Comparison of ENCODE assay signal across 21 mouse cellular contexts in the genomic region with DNA sequence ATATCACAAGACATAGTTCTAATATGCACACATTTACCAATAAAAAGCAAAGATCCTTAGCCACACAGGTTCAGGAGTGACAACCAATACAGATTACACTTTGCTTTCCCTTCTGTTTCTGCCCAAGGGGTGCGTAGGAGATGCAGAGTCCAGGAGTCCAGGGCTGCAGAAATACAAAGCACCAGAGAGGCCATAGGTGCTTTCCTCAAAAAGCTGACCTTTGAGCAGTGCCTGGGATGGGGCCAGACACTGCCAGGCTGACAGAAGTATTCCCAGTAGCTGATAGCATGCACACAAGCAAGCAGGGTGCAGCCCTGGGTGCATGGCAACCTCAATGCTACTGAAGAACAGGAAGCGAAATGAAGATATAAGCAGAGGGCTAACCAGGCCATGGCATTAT. TPM values are rescaled to one million over a fixed set of nuclear protein-coding genes. Genes with fewer than 3 reads are reported as not detected.
DNase-seq lines count a peak whose midpoint lies in the region; ATAC-seq and TF ChIP-seq lines count a peak whose summit lies in the region.
"Had no signal": no experiment of that assay in that cellular context is flagged by ENCODE, and none has a peak within 500 bp of the region (broad histone marks: within the 10 kb centered on the region; RNA-seq: fewer than 3 reads in every experiment).

No protein-coding gene starts in this region.

- no peak for TF ChIP-seq CTCF in intestine, postnatal 0 days (IDR thresholded peaks at IDR 0.05; ENCODE audit: low read depth)

- WGBS in intestine, embryonic 15.5 days: 84% methylated on average over 2 of the region's 2 CpGs
- 63% methylated on average over 2 of the region's 2 CpGs for WGBS in intestine, postnatal 0 days
- 71% methylated on average over 2 of the region's 2 CpGs for WGBS in liver, embryonic 12.5 days (ENCODE audit: insufficient replicate concordance)
- 97% methylated on average over 2 of the region's 2 CpGs for WGBS in hindbrain, embryonic 14.5 days

- no peak overlapping the region for H3K4me3 ChIP-seq in intestine, embryonic 15.5 days (replicated peaks)
- H3K4me3 ChIP-seq in intestine, postnatal 0 days (ENCODE audit: low read depth, low read length): no peak overlapping the region
- H3K4me3 ChIP-seq in liver, embryonic 12.5 days: no peak overlapping the region
- H3K4me3 ChIP-seq in hindbrain, embryonic 14.5 days (replicated peaks; ENCODE audit: low read length): no peak overlapping the region
- H3K4me3 ChIP-seq: embryonic facial prominence, embryonic 10.5 days; limb, embryonic 13.5 days; midbrain, embryonic 13.5 days had no signal

- H3K36me3 ChIP-seq in intestine, embryonic 15.5 days: peaks cover 8% of the 10 kb centered on the region; the same call in 1 of the 2 replicates
- peaks cover 19% of the 10 kb centered on the region; the same call in 1 of the 2 replicates for H3K36me3 ChIP-seq in intestine, postnatal 0 days (ENCODE audit: control insufficient read depth, insufficient read depth)
- peaks cover 8% of the 10 kb centered on the region; the same call in 1 of the 2 replicates for H3K36me3 ChIP-seq in liver, embryonic 12.5 days
- peaks cover 76% of the 10 kb centered on the region for H3K36me3 ChIP-seq in hindbrain, embryonic 14.5 days (replicated peaks; ENCODE audit: control insufficient read depth, insufficient read depth)

- no peaks in the 10 kb centered on the region for H3K4me1 ChIP-seq in intestine, embryonic 15.5 days (replicated peaks)
- no peaks in the 10 kb centered on the region for H3K4me1 ChIP-seq in intestine, postnatal 0 days (replicated peaks; ENCODE audit: control insufficient read depth, insufficient read depth, low read length)
- no peaks in the 10 kb centered on the region for H3K4me1 ChIP-seq in liver, embryonic 12.5 days
- H3K4me1 ChIP-seq in hindbrain, embryonic 14.5 days (replicated peaks; ENCODE audit: control insufficient read depth, insufficient read depth, low read length): no peaks in the 10 kb centered on the region
- H3K4me1 ChIP-seq: embryonic facial prominence, embryonic 10.5 days; limb, embryonic 13.5 days; midbrain, embryonic 13.5 days had no signal

- H3K9ac ChIP-seq in intestine, embryonic 15.5 days: no peak overlapping the region
- H3K9ac ChIP-seq in intestine, postnatal 0 days (ENCODE audit: low read depth, low read length): no peak overlapping the region
- no peak overlapping the region for H3K9ac ChIP-seq in liver, embryonic 12.5 days
- H3K9ac ChIP-seq in hindbrain, embryonic 14.5 days: no peak overlapping the region
- H3K9ac ChIP-seq: limb, embryonic 13.5 days; midbrain, embryonic 13.5 days had no signal

- H3K9me3 ChIP-seq in intestine, embryonic 15.5 days: no peaks in the 10 kb centered on the region
- no peaks in the 10 kb centered on the region for H3K9me3 ChIP-seq in intestine, postnatal 0 days (ENCODE audit: control insufficient read depth)
- no peaks in the 10 kb centered on the region for H3K9me3 ChIP-seq in liver, embryonic 12.5 days (replicated peaks)
- H3K9me3 ChIP-seq in hindbrain, embryonic 14.5 days (ENCODE audit: control insufficient read depth, low read length): no peaks in the 10 kb centered on the region
- H3K9me3 ChIP-seq: embryonic facial prominence, embryonic 10.5 days; limb, embryonic 13.5 days; midbrain, embryonic 13.5 days had no signal

- no peaks in the 10 kb centered on the region for H3K27me3 ChIP-seq in intestine, embryonic 15.5 days (replicated peaks)
- no peaks in the 10 kb centered on the region for H3K27me3 ChIP-seq in intestine, postnatal 0 days (replicated peaks; ENCODE audit: control insufficient read depth, insufficient read depth, low read length)
- H3K27me3 ChIP-seq in liver, embryonic 12.5 days (replicated peaks): no peaks in the 10 kb centered on the region
- H3K27me3 ChIP-seq in hindbrain, embryonic 14.5 days (ENCODE audit: control insufficient read depth, insufficient read depth, low read length): no peaks in the 10 kb centered on the region
- H3K27me3 ChIP-seq: limb, embryonic 13.5 days; midbrain, embryonic 13.5 days had no signal

- DNase-seq in kidney, postnatal 10 days: peak; percentile 61
- no peak for DNase-seq in adrenal gland, adult 2 months
- no peak for DNase-seq in hindbrain, embryonic 14.5 days (ENCODE audit: low spot score)
- DNase-seq: cerebellum, adult 11 months; cerebellum, postnatal 10 days; gastrocnemius, postnatal 10 days; heart, adult 11 months; lung, adult 18-20 months; lung, postnatal 10 days; right cerebral cortex, postnatal 14 days had no signal

- H3K27ac ChIP-seq in intestine, embryonic 15.5 days: no peak overlapping the region
- H3K27ac ChIP-seq in intestine, postnatal 0 days (ENCODE audit: low read depth, low read length): no peak overlapping the region
- no peak overlapping the region for H3K27ac ChIP-seq in liver, embryonic 12.5 days
- no peak overlapping the region for H3K27ac ChIP-seq in hindbrain, embryonic 14.5 days
- H3K27ac ChIP-seq: embryonic facial prominence, embryonic 10.5 days; limb, embryonic 13.5 days; midbrain, embryonic 13.5 days had no signal

- H3K4me2 ChIP-seq in intestine, embryonic 15.5 days (replicated peaks): no peak overlapping the region
- no peak overlapping the region for H3K4me2 ChIP-seq in intestine, postnatal 0 days (replicated peaks; ENCODE audit: low read depth)
- no peak overlapping the region for H3K4me2 ChIP-seq in liver, embryonic 12.5 days
- no peak overlapping the region for H3K4me2 ChIP-seq in hindbrain, embryonic 14.5 days (replicated peaks)
- H3K4me2 ChIP-seq: heart, embryonic 11.5 days; limb, embryonic 13.5 days; midbrain, embryonic 13.5 days had no signal

- ATAC-seq in intestine, embryonic 15.5 days: peak; percentile 71
- peak; percentile 87 for ATAC-seq in intestine, postnatal 0 days
- ATAC-seq in liver, embryonic 12.5 days: peak; percentile 35; the same call in 1 of the 2 replicates
- no peak for ATAC-seq in hindbrain, embryonic 14.5 days (ENCODE audit: low FRiP score)
- ATAC-seq in activated CD4-positive, CD25-positive, alpha-beta regulatory T cell, adult 4 months: no peak
- ATAC-seq: forebrain, embryonic 16.5 days; hindbrain, embryonic 16.5 days; midbrain, embryonic 13.5 days had no signal

RNA-seq across cellular contexts. Expression of gene Ttc21b, which starts 52.2 kb away (rescaled TPM):
- 10.2 and 11.1 TPM in 2 replicates for polyA plus RNA-seq in intestine, embryonic 15.5 days (2015; fragmentation: Nextera tagmentation; extraction: Ambion mirVana)
- 2.6 and 2.7 TPM in 2 replicates for polyA plus RNA-seq in intestine, postnatal 0 days (2015; fragmentation: Nextera tagmentation; extraction: Ambion mirVana)
- polyA plus RNA-seq in liver, embryonic 12.5 days (2016; fragmentation: Nextera tagmentation; extraction: Ambion mirVana): 2.9 TPM in 2 replicates
- 1 to 10 TPM; 8.3 to 8.4 TPM for total RNA-seq in adrenal gland, adult 2 months (2021)
- 1.5 and 1.9 TPM in 2 replicates for polyA plus RNA-seq in adrenal gland, adult 2 months (2012; rRNA removed)
- polyA plus RNA-seq in hindbrain, embryonic 14.5 days (2014; fragmentation: Nextera tagmentation; extraction: Ambion mirVana): 13.6 and 13.7 TPM in 2 replicates
- polyA plus RNA-seq in activated CD4-positive, CD25-positive, alpha-beta regulatory T cell, adult 4 months (2017; shearing (Covaris generic)): 1 to 10 TPM; 4.0 to 5.1 TPM
- total RNA-seq: MEL had no signal

Comparison
In these comparisons a context has a peak if more than half of its experiments do, and no peak if none do; other contexts are left out.
1. ATAC-seq: peak in intestine, embryonic 15.5 days (single experiment), intestine, postnatal 0 days (single experiment) and liver, embryonic 12.5 days (single experiment); none in hindbrain, embryonic 14.5 days (single experiment) and activated CD4-positive, CD25-positive, alpha-beta regulatory T cell, adult 4 months (single experiment).